Mouse (Mus musculus) retina, embryonic 14.5 days (tissue): ENCODE results near the gene Etv3.

Source experiments
- DNase-seq: peaks from one replicate; pipeline ENCODE4 v3.0.0-alpha.2; 2015; ENCODE audit warnings: low spot score

Gene Etv3

GRCm38 (mm10) chr3:87560156-87560555 lies 34.9 kb downstream of the Etv3 start:
- DNase-seq, result no peak

GRCm38 (mm10) chr3:87561434-87561833 lies 36.2 kb downstream of the Etv3 start:
- DNase-seq, result no peak

DNA sequence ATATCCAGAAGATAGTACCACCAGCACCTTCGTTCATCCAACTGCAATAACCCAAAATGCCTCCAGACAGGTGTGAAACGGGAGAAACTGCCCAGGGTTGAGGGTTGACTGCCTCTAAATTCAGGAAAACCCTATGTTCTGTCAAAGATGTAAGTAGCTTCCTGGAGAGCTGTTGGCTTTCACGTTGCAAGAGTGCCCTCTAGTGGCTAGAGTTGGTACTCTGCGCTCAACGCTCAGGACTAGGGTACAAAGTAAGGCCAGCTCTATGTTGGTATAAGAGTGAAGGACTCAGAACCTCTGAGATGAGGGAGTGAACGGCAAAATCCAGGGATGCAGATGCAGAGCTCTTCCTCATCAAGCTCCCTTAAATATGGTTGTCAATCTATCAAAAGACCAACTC lies 37.2 kb downstream of the Etv3 start:
- peak; percentile 95 for DNase-seq

- DNase-seq, result no peak
These were observed 38.3 kb downstream of the Etv3 start for GRCm38 (mm10) chr3:87563466-87563865.

- DNase-seq, result no peak
These were observed 40.4 kb downstream of the Etv3 start for GRCm38 (mm10) chr3:87565623-87566022.

GRCm38 (mm10) chr3:87566066-87566465 lies 40.9 kb downstream of the Etv3 start:
- DNase-seq, result peak; percentile 92

- DNase-seq, result no peak
These were observed 42.3 kb downstream of the Etv3 start for GRCm38 (mm10) chr3:87567497-87567896.

DNA sequence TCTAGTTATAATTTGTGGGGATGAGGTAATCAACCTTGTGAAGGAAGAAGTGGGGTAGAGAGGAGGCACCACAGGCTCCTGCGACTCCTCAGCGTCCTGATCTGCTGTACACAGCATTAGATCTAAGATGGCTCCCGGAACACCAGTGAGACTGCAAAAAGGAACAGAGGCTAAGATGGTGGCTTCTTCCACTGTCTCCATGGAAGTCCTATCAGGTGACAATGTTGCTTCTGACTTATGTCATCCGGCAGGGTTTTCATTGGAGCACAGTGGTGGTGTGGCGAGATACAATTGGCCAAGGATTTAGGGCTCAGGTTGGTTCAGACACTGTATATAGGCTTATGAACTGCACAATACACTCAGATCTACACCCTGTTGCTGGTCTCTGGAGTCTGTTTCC lies 43.5 kb downstream of the Etv3 start:
- no peak for DNase-seq

DNA sequence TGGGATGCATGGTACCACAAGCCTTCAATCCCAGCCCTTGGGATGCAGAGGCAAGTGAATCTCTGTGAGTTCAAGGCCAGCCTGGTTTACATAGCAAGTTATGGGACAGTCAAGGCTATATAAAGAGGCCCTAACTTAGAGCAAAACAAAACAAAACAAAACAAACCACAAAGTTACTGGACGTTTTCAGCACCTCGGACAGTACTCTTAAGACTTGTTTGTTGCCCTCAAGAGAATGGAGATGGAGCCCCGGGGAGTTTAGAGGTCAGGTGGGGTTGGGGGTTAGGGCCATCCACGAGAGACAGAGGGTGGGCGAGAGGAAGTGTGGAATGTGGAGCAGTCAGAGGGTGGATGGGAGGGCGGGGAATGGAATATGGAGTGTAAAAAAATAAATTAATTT lies 50.6 kb downstream of the Etv3 start:
- DNase-seq, result peak; percentile 58

DNA sequence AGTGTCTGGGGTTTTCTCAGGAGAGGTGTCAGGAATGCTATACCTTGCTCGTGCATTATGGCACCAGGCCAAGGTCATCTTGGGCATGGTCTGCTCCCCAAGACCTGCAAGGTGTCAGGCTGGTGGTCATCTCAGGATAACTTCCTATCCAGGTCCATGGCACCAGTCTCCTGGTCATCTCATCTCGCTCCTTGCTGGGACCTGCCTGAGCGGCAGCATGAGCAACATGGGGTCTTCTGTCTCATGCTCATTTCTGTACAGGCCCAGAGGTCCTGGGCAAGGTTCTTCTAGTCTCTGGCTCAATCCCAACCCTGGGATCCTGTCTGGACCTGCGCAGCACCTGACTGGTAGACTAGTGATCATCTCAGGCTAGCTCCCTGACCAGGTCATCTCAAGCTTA lies 57.1 kb downstream of the Etv3 start:
- no peak for DNase-seq
